Mouse (Mus musculus) MEL (cell line): ENCODE measurements at regions not wholly inside any gene's neighbourhood (a gene's known extent, or its start where the extent isn't known, plus 50 kb on each side); places are given as distances from the start of the nearest gene placed in this dataset.

Experiments
- CHD1 ChIP-seq: IDR thresholded peaks from 2 replicates; pipeline ENCODE4 v1.6.1; 2012; ENCODE audit warnings: low read depth, mild to moderate bottlenecking, inconsistent platforms, low read length, improper control_type of control experiment
- CTCF ChIP-seq, 3 experiments: IDR thresholded peaks in 2 of 3; conservative IDR thresholded peaks in 1 of 3; 2 replicates each; pipeline ENCODE4 v1.5.1; 2011 to 2012; ENCODE audit warnings: low read length in 3 of 3, low read depth in 2 of 3, mild to moderate bottlenecking in 2 of 3, improper control_type of control experiment in 1 of 3, inconsistent platforms in 1 of 3, mixed read lengths in 1 of 3, moderate library complexity in 1 of 3; ENCODE audit not compliant: control insufficient read depth in 1 of 3, insufficient read depth in 1 of 3, poor library complexity in 1 of 3, severe bottlenecking in 1 of 3
- EP300 ChIP-seq, 2 experiments: IDR thresholded peaks; 2 replicates each; pipeline ENCODE4 v1.6.1; 2011; ENCODE audit warnings: improper control_type of control experiment in 2 of 2, low read length in 2 of 2, low read depth in 1 of 2, mild to moderate bottlenecking in 1 of 2
- GATA1 ChIP-seq: IDR thresholded peaks from 2 replicates; pipeline ENCODE4 v1.6.1; 2011; ENCODE audit warnings: low read depth, low read length, improper control_type of control experiment
- JUND ChIP-seq: IDR thresholded peaks from 2 replicates; pipeline ENCODE4 v1.6.1; 2011; ENCODE audit warnings: low read depth, mild to moderate bottlenecking, improper control_type of control experiment, low read length
- MAFK ChIP-seq: IDR thresholded peaks from 2 replicates; pipeline ENCODE4 v1.6.1; 2011; ENCODE audit warnings: low read depth, mild to moderate bottlenecking, low read length, improper control_type of control experiment, borderline replicate concordance
- MAZ ChIP-seq: IDR thresholded peaks from 2 replicates; pipeline ENCODE4 v1.6.1; 2012; ENCODE audit warnings: low read depth, mild to moderate bottlenecking, inconsistent platforms, low read length, improper control_type of control experiment
- POLR2A ChIP-seq, 2 experiments: IDR thresholded peaks; 2 replicates each; pipeline ENCODE4 v1.6.1; 2011 to 2012; ENCODE audit warnings: low read length in 2 of 2, mild to moderate bottlenecking in 2 of 2, control low read depth in 1 of 2, improper control_type of control experiment in 1 of 2, low read depth in 1 of 2, moderate library complexity in 1 of 2; ENCODE audit not compliant: control insufficient read depth in 1 of 2, insufficient read depth in 1 of 2, poor library complexity in 1 of 2
- ZNF384 ChIP-seq: IDR thresholded peaks from 2 replicates; pipeline ENCODE4 v1.6.1; 2012; ENCODE audit warnings: low read depth, mild to moderate bottlenecking, inconsistent platforms, low read length, improper control_type of control experiment

DNA sequence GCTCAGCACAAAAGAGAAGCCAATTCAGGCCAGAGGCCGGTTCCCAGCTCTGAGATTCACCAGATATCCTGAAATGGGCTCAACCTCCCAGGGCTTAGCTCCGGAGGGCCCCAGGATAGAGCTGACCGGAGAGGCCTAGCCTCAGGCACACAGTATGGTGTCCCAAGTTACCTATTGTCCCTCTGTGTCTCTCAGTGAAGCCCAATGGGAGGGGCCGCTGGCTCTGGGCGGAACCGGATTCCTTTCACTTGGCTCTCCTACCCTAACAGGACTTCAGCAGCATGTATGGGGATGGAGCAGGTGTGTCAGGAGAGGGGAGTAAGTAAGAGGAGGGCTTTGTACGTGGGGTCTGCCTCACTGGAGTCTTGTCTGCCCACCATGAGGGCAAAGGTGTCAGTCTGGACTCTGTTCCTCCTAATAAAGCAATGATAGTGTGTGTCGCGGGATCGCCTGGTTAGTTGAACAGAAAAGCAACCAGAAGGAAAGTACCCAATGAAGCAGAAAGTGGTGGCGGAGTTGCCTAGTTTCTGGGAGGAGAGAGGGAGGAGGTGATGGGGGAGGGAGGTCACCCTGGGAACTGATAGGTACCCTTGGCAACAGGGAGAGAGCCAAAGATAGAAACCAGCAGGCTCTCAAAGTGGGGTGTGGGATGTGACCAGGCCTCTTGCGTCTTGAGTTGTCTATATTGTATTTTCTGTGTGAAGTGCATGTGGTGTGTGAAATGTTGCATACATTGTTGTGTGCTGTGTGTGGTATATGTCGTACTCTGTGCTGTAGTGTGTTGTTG lies 74.8 kb upstream of the Podxl start:
- TF ChIP-seq POLR2A (IDR thresholded peaks at IDR 0.05; ENCODE audit: control insufficient read depth in 1 of 2, insufficient read depth in 1 of 2, low read depth in 1 of 2, low read length in 2 of 2, poor library complexity in 1 of 2) = no peak
- no peak for TF ChIP-seq MAFK
- TF ChIP-seq JUND = no peak
- TF ChIP-seq CHD1 = no peak
- TF ChIP-seq GATA1 = no peak
- TF ChIP-seq EP300 (IDR thresholded peaks at IDR 0.05; ENCODE audit: low read depth in 1 of 2, low read length in 2 of 2) = no peak
- no peak for TF ChIP-seq MAZ
- no peak for TF ChIP-seq ZNF384
- no peak for TF ChIP-seq CTCF (IDR thresholded peaks at IDR 0.05 in 2 of 3, conservative IDR thresholded peaks at IDR 0.05 in 1 of 3; ENCODE audit: control insufficient read depth in 1 of 3, insufficient read depth in 1 of 3, low read depth in 2 of 3, low read length in 3 of 3, poor library complexity in 1 of 3, severe bottlenecking in 1 of 3)
